Mouse (Mus musculus) testis, adult 2 months (tissue): ENCODE measurements around the gene Pde4d.
A peak's percentile ranks its signal among the peaks of the same experiment; 100 is the strongest.

Experiments used
- CTCF ChIP-seq: fragments of 200-500 bp; IDR thresholded peaks from 2 replicates; pipeline ENCODE4 v1.5.1; 2012; ENCODE audit warnings: low read depth, mild to moderate bottlenecking, inconsistent platforms, low read length, moderate library complexity; ENCODE audit not compliant: control insufficient read depth, insufficient read depth, insufficient replicate concordance
- POLR2A ChIP-seq: fragments of 200-500 bp; IDR thresholded peaks from 2 replicates; pipeline ENCODE4 v1.6.1; 2012; ENCODE audit warnings: low read depth, mild to moderate bottlenecking, inconsistent platforms, low read length, moderate library complexity; ENCODE audit not compliant: control insufficient read depth

- TF ChIP-seq CTCF: no peak
- peak; percentile 15; the same call in 1 of the 2 replicates for TF ChIP-seq POLR2A
Observed at GRCm38 (mm10) chr13:109902855-109903763, 1453.4 kb downstream of the Pde4d start.
